10 mouse cellular contexts compared by ENCODE assay signal in genomic region chr4:120420685-120421084, GRCm38 (mm10). TPM values are rescaled to one million over a fixed set of nuclear protein-coding genes. Genes with fewer than 3 reads are reported as not detected.
A peak's percentile ranks its signal among the peaks of the same experiment; 100 is the strongest.
DNase-seq lines count a peak whose midpoint lies in the region; ATAC-seq lines count a peak whose summit lies in the region.
"Had no signal": no experiment of that assay in that cellular context is flagged by ENCODE, and none has a peak within 500 bp of the region (broad histone marks: within the 10 kb centered on the region; RNA-seq: fewer than 3 reads in every experiment).

No protein-coding gene starts in this region.

- H3K27me3 ChIP-seq in neural tube, embryonic 11.5 days (ENCODE audit: control insufficient read depth, insufficient read depth, low read length): no peaks in the 10 kb centered on the region
- H3K27me3 ChIP-seq in neural tube, embryonic 15.5 days (replicated peaks): no peaks in the 10 kb centered on the region
- no peaks in the 10 kb centered on the region for H3K27me3 ChIP-seq in kidney, embryonic 14.5 days (ENCODE audit: control insufficient read depth, insufficient read depth, low read length)
- H3K27me3 ChIP-seq: neural tube, embryonic 13.5 days; Patski had no signal

- DNase-seq in neural tube, embryonic 11.5 days (ENCODE audit: low spot score): peak; percentile 17
- DNase-seq in gastrocnemius, adult 8-10 months (ENCODE audit: low spot score in 2 of 2): peak; percentile 66 to 68
- peak; percentile 65 for DNase-seq in mesoderm, embryonic 11.5 days (ENCODE audit: low read depth, low spot score)
- DNase-seq in spleen, adult 18-20 months: no peak
- no peak for DNase-seq in thymus, postnatal 14 days
- no peak for DNase-seq in spleen, postnatal 14 days (ENCODE audit: low spot score in 2 of 2)

- H3K4me1 ChIP-seq in neural tube, embryonic 11.5 days (ENCODE audit: control insufficient read depth, insufficient read depth, low read length): no peaks in the 10 kb centered on the region
- peaks cover 14% of the 10 kb centered on the region for H3K4me1 ChIP-seq in neural tube, embryonic 15.5 days
- H3K4me1 ChIP-seq in kidney, embryonic 14.5 days (ENCODE audit: control insufficient read depth, insufficient read depth, low read length): peaks cover 15% of the 10 kb centered on the region

- ATAC-seq in neural tube, embryonic 11.5 days (ENCODE audit: insufficient read depth, low FRiP score, low TSS enrichment): no peak
- ATAC-seq in neural tube, embryonic 15.5 days (ENCODE audit: low FRiP score): no peak
- ATAC-seq in kidney, embryonic 14.5 days (ENCODE audit: low FRiP score, low TSS enrichment): peak; percentile 90
- ATAC-seq: Patski had no signal

- no peak overlapping the region for H3K4me2 ChIP-seq in neural tube, embryonic 11.5 days (ENCODE audit: low read depth)
- no peak overlapping the region for H3K4me2 ChIP-seq in neural tube, embryonic 15.5 days
- no peak overlapping the region for H3K4me2 ChIP-seq in kidney, embryonic 14.5 days (replicated peaks; ENCODE audit: low read depth, low read length)
- H3K4me2 ChIP-seq: neural tube, embryonic 13.5 days had no signal

- H3K9ac ChIP-seq in neural tube, embryonic 11.5 days (ENCODE audit: low read length): peak overlapping the region; percentile 7; the same call in 1 of the 2 replicates
- no peak overlapping the region for H3K9ac ChIP-seq in neural tube, embryonic 15.5 days (replicated peaks)
- no peak overlapping the region for H3K9ac ChIP-seq in kidney, embryonic 14.5 days (ENCODE audit: low read depth, low read length)
- H3K9ac ChIP-seq: neural tube, embryonic 13.5 days had no signal

- no peak overlapping the region for H3K4me3 ChIP-seq in neural tube, embryonic 11.5 days (ENCODE audit: low read depth, low read length)
- no peak overlapping the region for H3K4me3 ChIP-seq in neural tube, embryonic 15.5 days (replicated peaks)
- H3K4me3 ChIP-seq in kidney, embryonic 14.5 days (ENCODE audit: low read length): no peak overlapping the region
- H3K4me3 ChIP-seq: neural tube, embryonic 13.5 days had no signal

- 0 out of 2 replicates have a peak overlapping the region, but pooled peaks have one; percentile 34 for H3K27ac ChIP-seq in neural tube, embryonic 11.5 days (ENCODE audit: low read depth, low read length)
- H3K27ac ChIP-seq in neural tube, embryonic 15.5 days (replicated peaks): no peak overlapping the region
- no peak overlapping the region for H3K27ac ChIP-seq in kidney, embryonic 14.5 days (ENCODE audit: low read depth, low read length)
- H3K27ac ChIP-seq: neural tube, embryonic 13.5 days had no signal

- H3K36me3 ChIP-seq in neural tube, embryonic 11.5 days (ENCODE audit: control insufficient read depth, insufficient read depth, low read length): no peaks in the 10 kb centered on the region
- H3K36me3 ChIP-seq in neural tube, embryonic 15.5 days: no peaks in the 10 kb centered on the region
- H3K36me3 ChIP-seq in kidney, embryonic 14.5 days (ENCODE audit: control insufficient read depth, insufficient read depth, low read length): no peaks in the 10 kb centered on the region
- H3K36me3 ChIP-seq: neural tube, embryonic 13.5 days had no signal

- H3K9me3 ChIP-seq in neural tube, embryonic 11.5 days (ENCODE audit: control insufficient read depth, low read length): no peaks in the 10 kb centered on the region
- H3K9me3 ChIP-seq in neural tube, embryonic 15.5 days (replicated peaks): no peaks in the 10 kb centered on the region
- no peaks in the 10 kb centered on the region for H3K9me3 ChIP-seq in kidney, embryonic 14.5 days (ENCODE audit: control insufficient read depth, low read length)
- H3K9me3 ChIP-seq: neural tube, embryonic 13.5 days had no signal

RNA-seq across cellular contexts. Expression of gene Scmh1, which starts 15.6 kb away (rescaled TPM):
- polyA plus RNA-seq in neural tube, embryonic 11.5 days (2014; fragmentation: Nextera tagmentation; extraction: Ambion mirVana): 59.4 and 60.1 TPM in 2 replicates
- polyA plus RNA-seq in neural tube, embryonic 15.5 days (2015; fragmentation: Nextera tagmentation; extraction: Ambion mirVana): 77.5 and 80.4 TPM in 2 replicates
- total RNA-seq in gastrocnemius, adult 8-10 months (2022): 10 to 100 TPM; 48.4 to 55.5 (median 53.9) TPM
- polyA plus RNA-seq in kidney, embryonic 14.5 days (2014; fragmentation: Nextera tagmentation; extraction: Ambion mirVana): 32.8 and 50.0 TPM in 2 replicates

Comparison
In these comparisons a context has a peak if more than half of its experiments do, and no peak if none do; other contexts are left out.
1. DNase-seq: peak in neural tube, embryonic 11.5 days (single experiment), gastrocnemius, adult 8-10 months (2 of 2) and mesoderm, embryonic 11.5 days (single experiment); none in spleen, adult 18-20 months (0 of 2), thymus, postnatal 14 days (single experiment) and spleen, postnatal 14 days (0 of 2).